Mouse (Mus musculus): Measurements from ENCODE around the gene Nhlrc2.

- TF ChIP-seq POLR2A (IDR thresholded peaks at IDR 0.05; ENCODE audit: borderline replicate concordance, extremely low read depth, insufficient read depth, insufficient read length, poor library complexity, severe bottlenecking): no peak
- TF ChIP-seq CTCF (IDR thresholded peaks at IDR 0.05; ENCODE audit: borderline replicate concordance, extremely low read depth, insufficient read depth, insufficient read length): no peak
These were observed 22.7 kb downstream of the Nhlrc2 start for GRCm38 (mm10) chr19:56570781-56571180.
